Mouse (Mus musculus) forebrain, embryonic 16.5 days (tissue): Measurements from ENCODE around the gene Mia. TPM values are rescaled to one million over a fixed set of nuclear protein-coding genes. Genes with fewer than 3 reads are reported as not detected.
A peak's percentile ranks its signal among the peaks of the same experiment; 100 is the strongest.

Source experiments
- ATAC-seq: fragments of 200-750 bp; cut with Nextera tagmentation; 2 replicates; pipeline ENCODE4 v1.8.0; 2017; ENCODE audit warnings: mild to moderate bottlenecking, moderate library complexity
- H3K27ac ChIP-seq: fragments of 300-500 bp; sonication (generic); 2 replicates; pipeline ENCODE4 v1.5.1; 2014; ENCODE audit warnings: low read length, control low read depth
- H3K27me3 ChIP-seq: fragments of 300-500 bp; sonication (generic); replicated peaks from 2 replicates; pipeline ENCODE4 v1.6.1; 2014; ENCODE audit warnings: low read length; ENCODE audit not compliant: control insufficient read depth, insufficient read depth
- H3K36me3 ChIP-seq: fragments of 300-500 bp; sonication (generic); 2 replicates; pipeline ENCODE4 v1.6.1; 2014; ENCODE audit not compliant: control insufficient read depth, insufficient read depth
- H3K4me1 ChIP-seq: fragments of 300-500 bp; sonication (generic); replicated peaks from 2 replicates; pipeline ENCODE4 v1.6.1; 2014; ENCODE audit warnings: low read length; ENCODE audit not compliant: control insufficient read depth, insufficient read depth
- H3K4me2 ChIP-seq: fragments of 300-500 bp; sonication (generic); 2 replicates; pipeline ENCODE4 v1.6.1; 2014; ENCODE audit warnings: mild to moderate bottlenecking, low read length, control low read depth
- H3K4me3 ChIP-seq: fragments of 300-500 bp; sonication (generic); replicated peaks from 2 replicates; pipeline ENCODE4 v1.5.1; 2014; ENCODE audit warnings: mild to moderate bottlenecking, low read length, control low read depth
- H3K9ac ChIP-seq: fragments of 300-500 bp; sonication (generic); replicated peaks from 2 replicates; pipeline ENCODE4 v1.6.1; 2014; ENCODE audit warnings: low read depth, low read length, control low read depth
- H3K9me3 ChIP-seq: fragments of 300-500 bp; sonication (generic); 2 replicates; pipeline ENCODE4 v1.6.1; 2016; ENCODE audit warnings: low read length; ENCODE audit not compliant: control insufficient read depth
- WGBS: fragments of 180-500 bp; shearing (Covaris S2); extraction: QIAGEN DNeasy Blood & Tissue Kit; methylation state at CpG from one replicate; pipeline ENCODE4 v1.1.7; 2014; 5-methylcytosine and 5-hydroxymethylcytosine counted together
- polyA plus RNA-seq: library from polyadenylated mRNA; unstranded; fragments of >200 nt; fragmentation: Nextera tagmentation; extraction: Ambion mirVana; gene quantifications from 2 replicates; pipeline ENCODE4 v1.2.1, GENCODE M21; 2015

Mia gene
- polyA plus RNA-seq, 1 experiment from 2014 or later, result 8.3 TPM

DNA sequence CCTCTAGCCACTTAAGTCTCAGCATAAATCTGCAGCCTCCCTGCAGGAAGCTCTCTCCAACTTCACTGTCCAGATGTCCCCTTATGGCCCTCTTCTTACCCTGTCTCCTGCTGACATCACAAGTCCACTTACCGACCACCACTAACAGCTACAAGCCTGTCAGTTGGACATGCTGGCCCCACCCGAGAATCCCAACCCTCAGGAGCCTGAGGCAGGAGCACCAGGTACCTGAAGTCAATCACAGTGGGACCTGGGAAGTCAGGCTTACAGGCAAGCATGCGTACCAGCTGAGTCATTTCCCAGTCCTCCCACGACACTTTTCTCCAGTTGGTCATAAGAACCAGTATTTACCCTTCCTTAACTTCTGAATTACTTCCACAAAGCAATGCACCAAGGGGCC is 12.8 kb upstream of the Mia start:
- no peak overlapping the region for H3K4me3 ChIP-seq
- peak overlapping the region; percentile 30 for H3K4me2 ChIP-seq
- no peak overlapping the region for H3K27ac ChIP-seq
- H3K4me1 ChIP-seq, result peaks cover 22% of the 10 kb centered on the region
- no peaks in the 10 kb centered on the region for H3K27me3 ChIP-seq
- WGBS, result 88% methylated on average over 4 of the region's 4 CpGs
- no peaks in the 10 kb centered on the region; the same call in 1 of the 2 replicates for H3K9me3 ChIP-seq
- no peak overlapping the region for H3K9ac ChIP-seq
- peaks cover 43% of the 10 kb centered on the region for H3K36me3 ChIP-seq
- ATAC-seq, result no peak

DNA sequence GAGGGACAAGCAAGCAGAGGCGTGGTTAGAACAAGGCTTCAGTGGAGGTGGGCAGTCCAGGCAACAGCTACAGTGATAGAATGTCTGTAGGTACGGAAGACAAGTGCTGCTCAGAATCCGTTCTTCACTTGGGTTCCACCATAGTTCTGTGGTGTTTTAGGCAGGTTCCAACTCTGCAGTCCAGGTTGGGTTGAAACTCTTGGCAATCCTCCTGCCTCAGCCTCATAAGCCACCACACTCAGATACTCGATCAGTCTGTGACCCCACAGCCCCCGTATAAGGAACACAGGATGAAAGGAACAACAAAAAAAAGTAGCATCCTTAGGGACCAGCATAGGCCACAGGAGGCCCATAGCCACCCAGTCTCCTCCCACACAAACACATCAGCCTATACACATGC is 11.5 kb upstream of the Mia start:
- Histone ChIP-seq H3K9ac (no peak overlapping the region), H3K27ac (no peak overlapping the region), H3K4me1 (peaks cover 22% of the 10 kb centered on the region), H3K9me3 (no peaks in the 10 kb centered on the region; the same call in 1 of the 2 replicates), H3K4me2 (no peak overlapping the region), H3K27me3 (no peaks in the 10 kb centered on the region), H3K4me3 (no peak overlapping the region), H3K36me3 (peaks cover 55% of the 10 kb centered on the region)
- ATAC-seq, result no peak
- 93% methylated on average over 5 of the region's 5 CpGs for WGBS

DNA sequence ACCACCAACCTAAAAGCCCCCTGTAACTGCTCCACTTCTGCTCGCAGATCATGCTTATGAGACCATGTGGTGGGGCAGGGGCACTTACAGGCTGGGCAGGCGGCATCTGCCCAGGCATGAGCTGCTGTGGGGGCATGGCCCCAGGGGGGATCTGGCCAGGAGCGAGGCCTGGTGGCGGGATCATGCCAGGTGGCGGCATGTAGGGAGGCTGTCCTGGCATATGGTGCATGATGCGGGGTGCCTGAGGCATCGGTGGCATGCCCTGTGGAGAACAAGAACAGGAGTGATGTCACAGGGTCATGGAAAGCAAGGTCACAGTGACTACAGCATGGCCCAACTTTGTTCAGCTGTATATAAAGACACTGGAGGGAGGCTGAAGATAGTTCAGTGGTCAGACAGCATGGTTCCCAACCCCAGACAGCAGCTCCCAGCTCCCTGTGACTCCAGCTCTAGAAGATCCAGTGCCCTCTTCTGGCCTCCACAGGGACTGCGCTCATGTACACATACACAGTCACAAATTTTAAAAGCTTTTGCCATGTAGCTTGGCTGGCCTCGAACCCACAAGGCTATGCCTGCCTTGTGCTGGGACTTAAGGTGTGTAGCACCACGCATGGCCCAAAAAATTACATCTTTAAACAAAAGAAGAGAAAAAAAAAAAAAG is 8.4 kb upstream of the Mia start:
- Histone ChIP-seq H3K27ac (no peak overlapping the region), H3K4me1 (peaks cover 17% of the 10 kb centered on the region), H3K9me3 (no peaks in the 10 kb centered on the region; the same call in 1 of the 2 replicates), H3K9ac (no peak overlapping the region), H3K36me3 (peaks cover 78% of the 10 kb centered on the region), H3K27me3 (no peaks in the 10 kb centered on the region), H3K4me3 (no peak overlapping the region), H3K4me2 (no peak overlapping the region)
- 94% methylated on average over 10 of the region's 10 CpGs for WGBS
- no peak for ATAC-seq

DNA sequence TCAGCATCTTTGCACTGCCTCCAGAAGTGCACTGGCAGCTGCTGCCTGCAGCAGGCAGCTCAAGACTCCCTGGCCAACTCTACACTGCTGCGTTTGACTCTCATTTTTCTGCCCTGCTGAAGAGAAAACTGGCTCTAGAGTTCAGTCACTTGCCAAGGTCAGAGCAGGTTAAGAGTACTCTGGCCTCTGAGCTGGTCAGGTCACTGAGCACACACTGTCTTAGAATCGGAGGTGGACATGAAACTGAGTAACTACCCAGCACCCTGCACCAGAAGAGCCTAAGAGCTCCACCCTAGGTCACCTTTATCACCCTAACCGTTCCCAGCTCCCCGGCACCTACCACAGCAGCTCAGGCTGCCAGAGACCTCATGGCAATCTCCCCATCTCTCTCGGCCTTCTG is 5.0 kb upstream of the Mia start:
- no peak overlapping the region for H3K9ac ChIP-seq
- H3K9me3 ChIP-seq, result no peaks in the 10 kb centered on the region; the same call in 1 of the 2 replicates
- H3K4me3 ChIP-seq, result no peak overlapping the region
- no peak overlapping the region for H3K27ac ChIP-seq
- peaks cover 63% of the 10 kb centered on the region for H3K36me3 ChIP-seq
- H3K27me3 ChIP-seq, result no peaks in the 10 kb centered on the region
- 95% methylated on average over 5 of the region's 5 CpGs for WGBS
- no peak overlapping the region for H3K4me2 ChIP-seq
- no peak for ATAC-seq
- no peaks in the 10 kb centered on the region for H3K4me1 ChIP-seq

DNA sequence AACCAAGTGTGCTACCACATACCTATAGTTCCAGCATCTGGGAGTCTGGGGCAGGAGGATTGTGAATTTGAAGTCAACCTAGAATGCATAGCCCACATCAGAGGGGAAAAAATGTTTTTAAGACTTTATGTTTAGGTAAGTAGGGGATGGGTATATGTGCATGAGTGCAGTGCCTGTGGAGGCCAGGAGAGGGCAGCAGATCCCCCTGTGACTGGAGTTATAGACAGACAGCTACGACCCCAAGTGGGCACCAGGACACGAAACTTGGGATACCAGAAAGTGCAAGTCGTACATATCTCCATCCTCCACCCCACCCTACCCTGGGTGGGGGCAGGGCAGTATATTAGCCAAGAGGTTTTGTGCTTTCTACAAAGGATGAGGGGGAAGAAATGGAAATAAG is 4.0 kb upstream of the Mia start:
- Histone ChIP-seq H3K4me3 (no peak overlapping the region), H3K9ac (no peak overlapping the region), H3K27ac (no peak overlapping the region), H3K36me3 (peaks cover 53% of the 10 kb centered on the region), H3K4me2 (no peak overlapping the region), H3K27me3 (no peaks in the 10 kb centered on the region), H3K9me3 (no peaks in the 10 kb centered on the region; the same call in 1 of the 2 replicates), H3K4me1 (peaks cover 3% of the 10 kb centered on the region; the same call in 1 of the 2 replicates)
- 63% methylated on average over 3 of the region's 3 CpGs for WGBS
- ATAC-seq, result no peak

DNA sequence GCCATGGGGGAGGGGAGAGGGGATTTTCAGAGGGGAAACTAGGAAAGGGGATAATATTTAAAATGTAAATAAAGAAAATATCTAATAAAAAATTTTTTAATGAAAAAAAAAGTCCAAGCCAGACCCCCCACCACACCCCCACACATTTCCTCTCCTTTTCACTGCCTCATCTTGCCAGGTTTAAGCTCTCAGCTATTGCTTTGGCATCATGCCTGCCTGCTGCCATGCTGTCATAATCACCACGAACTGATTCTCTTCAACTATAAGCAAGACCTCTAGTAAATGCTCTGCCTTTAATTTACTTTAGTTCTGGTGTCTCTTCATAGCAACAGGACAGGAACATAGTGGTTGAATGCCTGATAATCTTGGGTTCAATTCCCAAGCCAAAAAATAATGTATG is 1.5 kb upstream of the Mia start:
- no peak overlapping the region for H3K27ac ChIP-seq
- H3K36me3 ChIP-seq, result peaks cover 29% of the 10 kb centered on the region
- WGBS, result 61% methylated on average over 1 of the region's 1 CpGs
- H3K4me3 ChIP-seq, result no peak overlapping the region
- H3K4me2 ChIP-seq, result no peak overlapping the region
- H3K27me3 ChIP-seq, result no peaks in the 10 kb centered on the region
- H3K4me1 ChIP-seq, result peaks cover 11% of the 10 kb centered on the region
- no peak overlapping the region for H3K9ac ChIP-seq
- H3K9me3 ChIP-seq, result no peaks in the 10 kb centered on the region
- ATAC-seq, result no peak

DNA sequence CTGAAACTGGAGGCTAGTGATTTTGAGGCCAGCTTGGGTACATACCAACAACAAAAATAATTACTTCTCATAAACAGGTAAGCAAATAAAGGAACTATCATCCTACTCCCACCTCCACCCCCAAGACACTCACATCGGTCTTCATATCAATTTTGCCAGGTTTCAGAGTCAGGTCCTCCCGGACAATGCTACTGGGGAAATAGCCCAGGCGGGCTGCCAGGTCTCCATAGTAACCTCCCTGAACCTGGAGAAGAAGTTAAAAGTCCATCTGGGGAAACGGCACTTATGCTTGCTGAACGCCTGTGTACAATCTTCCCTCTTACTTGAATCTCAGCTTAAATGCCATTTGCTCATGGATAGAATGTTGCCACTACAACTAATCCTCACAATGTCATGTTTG is 921 bp downstream of the Mia start:
- Histone ChIP-seq H3K4me3 (no peak overlapping the region), H3K36me3 (peaks cover 12% of the 10 kb centered on the region), H3K27me3 (no peaks in the 10 kb centered on the region), H3K27ac (0 out of 2 replicates have a peak overlapping the region, but pooled peaks have one; percentile 24), H3K4me1 (peaks cover 11% of the 10 kb centered on the region), H3K9me3 (no peaks in the 10 kb centered on the region), H3K9ac (no peak overlapping the region), H3K4me2 (no peak overlapping the region)
- WGBS, result 44% methylated on average over 5 of the region's 5 CpGs
- ATAC-seq, result no peak

DNA sequence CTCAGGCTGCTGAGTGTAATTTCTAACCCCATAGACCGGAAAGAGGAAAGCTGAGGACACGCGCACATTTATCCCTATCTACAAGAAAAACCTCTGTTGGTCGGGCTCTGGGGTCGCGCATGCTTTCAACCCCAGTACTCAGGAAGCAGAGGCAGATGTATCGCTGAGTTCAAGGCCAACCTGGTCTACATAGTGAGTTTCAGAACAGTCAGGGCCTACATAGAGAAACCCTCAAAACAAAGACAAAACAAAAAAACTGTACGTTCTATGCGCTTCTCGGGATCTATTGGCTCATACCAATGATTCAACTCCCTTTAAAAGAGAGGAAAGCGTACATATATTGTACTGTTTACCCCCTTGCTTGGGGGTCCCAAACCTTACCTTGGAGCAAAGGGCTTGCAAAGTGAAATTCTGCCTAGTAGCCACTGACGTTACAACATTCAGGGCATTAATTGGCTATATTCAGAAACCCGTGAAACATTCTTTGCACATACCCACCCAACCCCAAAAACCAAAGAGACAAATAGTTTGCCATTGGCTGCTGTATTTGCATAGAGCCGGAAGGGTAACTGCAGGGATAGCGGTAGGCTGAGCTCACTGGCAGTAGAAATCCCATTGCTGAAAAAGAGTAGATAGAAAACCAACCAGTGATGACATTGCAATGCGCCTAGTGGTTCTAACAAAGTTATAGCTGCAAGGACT is 1.6 kb downstream of the Mia start:
- H3K4me1 ChIP-seq, result peaks cover 11% of the 10 kb centered on the region
- ATAC-seq, result no peak
- H3K4me3 ChIP-seq, result peak overlapping the region; percentile 68
- H3K9ac ChIP-seq, result peak overlapping the region; percentile 52
- H3K27me3 ChIP-seq, result no peaks in the 10 kb centered on the region
- H3K27ac ChIP-seq, result peak overlapping the region; percentile 75
- peaks cover 6% of the 10 kb centered on the region; the same call in 1 of the 2 replicates for H3K36me3 ChIP-seq
- H3K4me2 ChIP-seq, result peak overlapping the region; percentile 51
- 46% methylated on average over 16 of the region's 16 CpGs for WGBS
- no peaks in the 10 kb centered on the region for H3K9me3 ChIP-seq

DNA sequence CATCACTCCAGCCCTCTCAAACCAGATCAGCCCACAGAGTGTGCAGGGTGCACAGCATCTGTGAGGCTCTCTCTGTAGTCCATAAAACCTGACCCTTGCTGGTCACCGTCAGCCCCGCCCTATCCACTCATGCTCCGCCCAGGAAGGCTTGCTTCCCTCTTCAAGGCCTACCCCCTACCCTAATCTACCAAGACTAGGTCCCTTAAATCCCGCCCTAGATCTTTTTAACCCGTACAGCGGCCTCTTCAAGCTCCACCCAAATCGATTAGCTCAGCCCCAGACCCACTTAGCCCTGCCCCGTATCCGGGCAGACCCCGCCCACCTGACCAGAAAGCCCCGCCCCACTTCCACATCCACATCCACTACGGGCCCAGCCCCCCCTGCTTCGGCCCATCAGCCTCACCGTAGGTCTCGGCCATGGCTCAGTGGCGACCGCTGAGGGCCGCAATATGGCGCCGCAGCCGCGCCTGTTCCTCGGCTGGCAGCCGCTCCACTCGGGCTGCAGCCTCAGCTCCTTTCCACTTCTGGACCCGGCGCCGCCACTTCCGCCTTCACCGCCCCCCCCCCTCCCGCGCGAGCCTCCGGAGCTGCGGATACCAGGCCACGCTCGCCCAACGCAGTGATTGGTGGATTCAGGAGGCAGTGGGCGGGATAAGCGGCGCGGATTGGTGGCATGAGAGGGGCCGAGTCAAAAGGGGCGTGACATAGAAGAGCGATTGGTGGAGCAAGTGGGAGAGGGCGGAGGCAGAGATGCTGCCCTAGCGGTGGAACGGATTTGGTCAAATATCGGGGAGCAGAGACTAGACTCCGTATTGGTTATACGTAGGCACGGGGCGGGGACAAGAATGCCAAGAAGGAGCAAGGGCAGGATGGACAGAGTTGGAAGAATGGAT is 2.4 kb downstream of the Mia start, which contains the start of gene Rab4b:
Gene Rab4b, minus strand, starts transcription at position 573 of the 893 bp plus-strand sequence.
- ATAC-seq, result peak; percentile 98
- under 1% methylated on average over 52 of the region's 53 CpGs for WGBS

More for the DNA sequence above, 2.4 kb downstream of the Mia start, which contains the start of gene Rab4b:
- Histone ChIP-seq H3K4me1 (peaks cover 11% of the 10 kb centered on the region), H3K4me2 (peak within 1 kb of the TSS; percentile 63), H3K27me3 (no peaks in the 10 kb centered on the region), H3K4me3 (peak within 1 kb of the TSS; percentile 68), H3K36me3 (peaks cover 7% of the 10 kb centered on the region; the same call in 1 of the 2 replicates), H3K9ac (peak within 1 kb of the TSS; percentile 61), H3K9me3 (no peaks in the 10 kb centered on the region), H3K27ac (peak within 1 kb of the TSS; percentile 88)
